ENCODE assay signal across 8 mouse cellular contexts in the genomic region with DNA sequence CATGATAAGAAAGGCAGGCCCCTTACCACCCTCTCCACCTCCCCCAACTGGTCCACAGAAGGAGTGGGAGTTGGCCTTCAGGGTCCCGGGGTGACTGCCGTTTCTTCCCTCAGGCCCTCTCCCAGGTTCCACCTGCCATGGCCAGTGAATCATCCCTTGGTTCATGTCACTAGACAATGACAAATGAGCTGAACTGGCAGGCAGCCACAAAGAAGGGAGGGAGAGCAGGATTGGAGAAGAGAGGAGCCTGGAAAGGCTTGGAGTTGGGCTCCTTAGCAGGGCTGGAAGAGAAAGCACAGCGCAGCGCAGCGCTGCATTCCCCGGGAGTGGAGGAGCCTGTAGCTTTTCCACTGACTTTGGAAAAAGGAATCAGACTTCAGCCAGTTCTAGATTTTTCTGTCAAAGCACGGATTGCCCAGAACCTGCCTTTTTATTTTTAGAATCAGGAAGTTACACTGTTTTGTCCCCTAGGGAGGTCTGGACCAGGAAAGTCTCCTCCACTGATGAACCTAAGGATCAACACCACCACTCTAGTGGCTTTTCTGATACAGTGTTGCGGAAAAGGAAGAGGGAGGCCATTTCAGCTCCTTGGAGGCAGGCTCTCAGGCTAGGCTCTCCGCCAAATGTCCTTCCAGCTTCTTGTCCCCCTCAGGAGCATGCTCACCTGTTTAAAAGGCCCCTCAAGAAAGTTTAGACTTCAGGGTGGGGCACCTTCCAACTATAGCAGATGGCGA. TPM values are rescaled to one million over a fixed set of nuclear protein-coding genes. Genes with fewer than 3 reads are reported as not detected.
DNase-seq lines count a peak whose midpoint lies in the region; ATAC-seq and TF ChIP-seq lines count a peak whose summit lies in the region.

No protein-coding gene starts in this region.

- ATAC-seq in midbrain, embryonic 14.5 days (ENCODE audit: low FRiP score, low TSS enrichment), result no peak
- no peak for ATAC-seq in midbrain, embryonic 13.5 days
- ATAC-seq in limb, embryonic 15.5 days (ENCODE audit: insufficient number of reproducible peaks, low FRiP score, low TSS enrichment, low read depth), result no peak

- WGBS in midbrain, embryonic 14.5 days, result 86% methylated on average over 10 of the region's 10 CpGs
- WGBS in midbrain, embryonic 13.5 days, result 79% methylated on average over 10 of the region's 10 CpGs
- WGBS in limb, embryonic 15.5 days, result 49% methylated on average over 10 of the region's 10 CpGs

- no peak overlapping the region for H3K27ac ChIP-seq in midbrain, embryonic 14.5 days (replicated peaks; ENCODE audit: low read depth, low read length)
- H3K27ac ChIP-seq in midbrain, embryonic 13.5 days, result no peak overlapping the region
- peak overlapping the region; percentile 75 for H3K27ac ChIP-seq in limb, embryonic 15.5 days
- H3K27ac ChIP-seq in testis, adult 2 months (ENCODE audit: control insufficient read depth, insufficient read depth, low read depth, low read length), result peak overlapping the region; percentile 56

- H3K27me3 ChIP-seq in midbrain, embryonic 14.5 days (ENCODE audit: control insufficient read depth, insufficient read depth, low read length), result peaks cover 14% of the 10 kb centered on the region; the same call in 1 of the 2 replicates
- H3K27me3 ChIP-seq in midbrain, embryonic 13.5 days, result peaks cover 27% of the 10 kb centered on the region
- no peaks in the 10 kb centered on the region for H3K27me3 ChIP-seq in limb, embryonic 15.5 days
- H3K27me3 ChIP-seq in testis, adult 2 months (ENCODE audit: control insufficient read depth, insufficient read depth, low read length), result no peaks in the 10 kb centered on the region

- H3K4me3 ChIP-seq in midbrain, embryonic 14.5 days (replicated peaks; ENCODE audit: low read depth, low read length), result no peak overlapping the region
- no peak overlapping the region for H3K4me3 ChIP-seq in midbrain, embryonic 13.5 days (replicated peaks)
- no peak overlapping the region for H3K4me3 ChIP-seq in limb, embryonic 15.5 days
- no peak overlapping the region for H3K4me3 ChIP-seq in testis, adult 2 months (ENCODE audit: control insufficient read depth, low read depth, low read length)

- H3K9ac ChIP-seq in midbrain, embryonic 14.5 days (replicated peaks; ENCODE audit: low read length), result no peak overlapping the region
- H3K9ac ChIP-seq in midbrain, embryonic 13.5 days (replicated peaks), result no peak overlapping the region
- no peak overlapping the region for H3K9ac ChIP-seq in limb, embryonic 15.5 days

- peaks cover 12% of the 10 kb centered on the region for H3K4me1 ChIP-seq in midbrain, embryonic 14.5 days (ENCODE audit: control insufficient read depth, insufficient read depth, low read length)
- peaks cover 17% of the 10 kb centered on the region for H3K4me1 ChIP-seq in midbrain, embryonic 13.5 days (replicated peaks)
- H3K4me1 ChIP-seq in limb, embryonic 15.5 days, result peaks cover 61% of the 10 kb centered on the region
- H3K4me1 ChIP-seq in testis, adult 2 months (ENCODE audit: control insufficient read depth, insufficient read depth, low read length), result peaks cover 21% of the 10 kb centered on the region

- no peak overlapping the region for H3K4me2 ChIP-seq in midbrain, embryonic 14.5 days (ENCODE audit: low read length)
- no peak overlapping the region for H3K4me2 ChIP-seq in midbrain, embryonic 13.5 days (replicated peaks)
- H3K4me2 ChIP-seq in limb, embryonic 15.5 days, result no peak overlapping the region

- H3K36me3 ChIP-seq in midbrain, embryonic 14.5 days (ENCODE audit: control insufficient read depth, insufficient read depth, low read length), result no peaks in the 10 kb centered on the region
- no peaks in the 10 kb centered on the region for H3K36me3 ChIP-seq in midbrain, embryonic 13.5 days
- H3K36me3 ChIP-seq in limb, embryonic 15.5 days, result peaks cover 6% of the 10 kb centered on the region; the same call in 1 of the 2 replicates
- no peaks in the 10 kb centered on the region for H3K36me3 ChIP-seq in testis, adult 2 months (ENCODE audit: control insufficient read depth, insufficient read depth, low read length)

- peak; percentile 26 for DNase-seq in midbrain, embryonic 14.5 days
- DNase-seq in brain, embryonic 14.5 days (ENCODE audit: low read depth), result peak; percentile 48
- DNase-seq in heart, postnatal 14 days, result peak; percentile 64 to 72
- DNase-seq in B cell, adult 2 months, result no peak
- DNase-seq in embryo, embryonic 10.5 days (ENCODE audit: low spot score), result no peak

- intact Hi-C loops in heart, postnatal 14 days (cut with DNase I), result no loop called here

- TF ChIP-seq CTCF in brain, embryonic 14.5 days (IDR thresholded peaks at IDR 0.05; ENCODE audit: borderline replicate concordance, extremely low read depth, insufficient read depth, insufficient read length), result no peak
- TF ChIP-seq CTCF in testis, adult 2 months (IDR thresholded peaks at IDR 0.05; ENCODE audit: control insufficient read depth, insufficient read depth, insufficient replicate concordance, low read depth, low read length), result no peak

- no peak for TF ChIP-seq POLR2A in brain, embryonic 14.5 days (IDR thresholded peaks at IDR 0.05; ENCODE audit: borderline replicate concordance, extremely low read depth, insufficient read depth, insufficient read length, poor library complexity, severe bottlenecking)
- TF ChIP-seq POLR2A in testis, adult 2 months (IDR thresholded peaks at IDR 0.05; ENCODE audit: control insufficient read depth, low read depth, low read length), result no peak

- H3K9me3 ChIP-seq in midbrain, embryonic 14.5 days (ENCODE audit: control insufficient read depth, low read length), result no peaks in the 10 kb centered on the region
- no peaks in the 10 kb centered on the region for H3K9me3 ChIP-seq in midbrain, embryonic 13.5 days
- no peaks in the 10 kb centered on the region for H3K9me3 ChIP-seq in limb, embryonic 15.5 days

RNA-seq across cellular contexts. Expression of a gene that starts 4.0 kb away (rescaled TPM):
- polyA plus RNA-seq in midbrain, embryonic 14.5 days (2014; fragmentation: Nextera tagmentation; extraction: Ambion mirVana), result 1.4 and 3.5 TPM in 2 replicates
- 3.4 and 3.7 TPM in 2 replicates for polyA plus RNA-seq in midbrain, embryonic 13.5 days (2015; fragmentation: Nextera tagmentation; extraction: Ambion mirVana)
- polyA plus RNA-seq in brain, embryonic 14.5 days (2012; rRNA removed), result 1.4 and 4.2 TPM in 2 replicates
- 10 to 100 TPM; 23.1 to 26.1 TPM for total RNA-seq in heart, postnatal 14 days (2021)
- polyA plus RNA-seq in limb, embryonic 15.5 days (2015; fragmentation: Nextera tagmentation; extraction: Ambion mirVana), result 9.3 and 10.5 TPM in 2 replicates
- polyA plus RNA-seq in testis, adult 2 months (2012; rRNA removed), result 2.1 and 2.4 TPM in 2 replicates

Comparison
In these comparisons a context has a peak if more than half of its experiments do, and no peak if none do; other contexts are left out.
1. DNase-seq: peak in midbrain, embryonic 14.5 days (single experiment), brain, embryonic 14.5 days (single experiment) and heart, postnatal 14 days (2 of 2); none in B cell, adult 2 months (0 of 2) and embryo, embryonic 10.5 days (single experiment).
2. H3K27ac ChIP-seq: peak in limb, embryonic 15.5 days (single experiment) and testis, adult 2 months (single experiment); none in midbrain, embryonic 14.5 days (single experiment) and midbrain, embryonic 13.5 days (single experiment).